Mouse (Mus musculus): ENCODE data around the gene Pkd2.
"Not testable (repeated sequence)": the region's sequence is repeated elsewhere in the genome, so short reads cannot be mapped to it uniquely, and the experiment has no call there.

Gene Pkd2

DNA sequence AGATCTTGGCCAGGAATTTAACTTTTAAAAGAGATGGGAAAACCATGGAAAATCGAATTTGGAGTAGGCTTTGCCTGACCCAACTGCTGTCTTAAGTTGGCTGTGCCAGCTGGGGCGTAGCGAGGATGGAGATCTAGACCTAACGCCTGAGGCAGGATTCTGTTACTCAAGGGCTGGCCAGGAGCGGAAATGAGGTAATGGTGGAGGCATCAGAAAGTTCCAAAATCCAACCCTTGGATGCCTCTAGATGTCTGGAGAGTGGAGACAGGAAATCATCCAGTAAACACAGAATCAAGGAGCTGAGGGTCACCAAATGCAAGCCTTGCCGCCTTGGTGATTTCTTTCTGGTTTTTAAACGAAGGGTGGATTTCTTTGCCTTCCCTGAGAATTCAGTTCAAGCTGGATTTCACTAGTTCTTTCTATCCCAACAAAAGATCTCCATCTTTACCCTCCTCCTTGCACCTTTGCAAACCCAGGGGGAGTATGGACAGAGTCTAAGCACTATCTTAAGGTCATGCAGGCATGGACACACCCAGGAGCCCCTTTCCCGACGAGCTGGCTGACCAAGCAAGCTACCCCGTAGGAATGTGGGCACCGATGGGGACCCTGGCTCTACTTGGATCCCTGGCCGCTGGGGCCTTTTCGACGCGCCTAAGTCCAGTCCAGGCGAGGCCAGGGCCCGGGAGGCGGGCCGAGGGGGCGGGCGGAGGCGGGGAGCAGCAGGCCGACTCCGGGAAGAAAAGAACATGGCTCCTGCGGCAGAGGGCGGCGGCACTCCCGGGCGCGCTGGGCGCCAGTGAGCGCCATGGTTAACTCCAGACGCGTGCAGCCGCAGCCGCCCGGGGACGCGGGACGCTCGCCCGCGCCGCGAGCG is at the start of gene Pkd2:
Pkd2 (plus strand) TSS at position 619 of the 874 bp plus-strand sequence.
- peak; percentile 68 for DNase-seq (ENCODE audit: low read depth, low spot score)

DNA sequence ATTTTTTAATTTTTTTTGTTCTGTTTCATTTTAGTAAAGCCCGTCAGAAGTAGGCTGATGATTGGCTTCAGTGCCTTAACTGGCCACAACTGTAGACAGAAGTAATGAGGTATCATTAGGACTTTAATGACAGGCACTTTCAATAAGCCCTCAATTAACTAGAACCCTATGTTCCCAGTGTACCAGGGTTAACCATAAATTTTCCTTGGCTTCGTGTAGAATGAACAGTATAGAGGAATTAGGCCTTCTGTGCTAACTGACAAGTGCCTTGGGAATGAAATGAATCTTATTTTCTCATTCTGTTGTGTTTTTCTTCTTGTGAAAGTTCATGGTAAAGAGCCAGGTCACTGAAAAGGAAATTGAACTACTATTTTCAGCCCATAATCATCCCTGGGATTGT is 43.3 kb upstream of the Pkd2 start:
- DNase-seq (ENCODE audit: low read depth, low spot score): peak; percentile 62

- no peak for DNase-seq (ENCODE audit: low read depth, low spot score)
These were observed 42.2 kb upstream of the Pkd2 start for GRCm38 (mm10) chr5:104417028-104417427.

DNA sequence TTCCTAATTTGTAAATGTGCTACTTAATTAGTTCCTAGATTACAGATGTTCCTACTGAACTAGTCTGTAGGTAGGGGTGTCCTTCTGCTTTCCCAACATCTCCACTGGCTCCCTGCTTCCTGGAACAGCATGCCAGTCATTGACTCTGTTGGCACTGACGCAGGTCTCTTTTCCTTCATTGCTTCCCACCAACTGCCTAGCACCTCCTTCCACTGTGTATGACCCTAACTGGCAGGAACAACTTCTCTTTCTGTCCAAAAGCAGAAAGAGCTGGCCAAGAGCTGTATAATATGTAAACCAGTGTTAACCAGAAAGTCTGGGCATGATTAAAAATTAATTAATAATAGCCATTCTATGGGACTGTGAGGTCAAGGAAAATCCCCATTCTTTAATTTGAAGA is 41.5 kb upstream of the Pkd2 start:
- no peak for DNase-seq (ENCODE audit: low read depth, low spot score)

DNA sequence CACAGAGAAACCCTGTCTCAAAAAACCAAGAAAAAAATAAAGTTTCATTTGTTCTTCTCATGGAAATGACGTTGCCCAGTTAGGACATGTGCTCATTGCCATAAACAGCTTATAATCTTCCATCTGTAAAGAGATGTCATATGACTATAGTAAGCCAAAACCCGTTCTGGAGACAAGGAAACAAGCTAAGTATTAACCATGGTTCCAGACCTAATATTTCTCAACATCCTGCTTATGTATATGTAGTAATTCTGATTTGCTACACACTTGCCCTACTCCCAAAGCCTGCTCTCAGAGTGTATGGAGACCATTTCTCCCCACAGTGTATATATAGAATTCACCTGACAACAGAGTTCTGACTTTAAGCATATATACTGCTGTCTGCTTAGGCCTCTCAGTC is 37.2 kb upstream of the Pkd2 start:
- no peak for DNase-seq (ENCODE audit: low read depth, low spot score)

- DNase-seq (ENCODE audit: low read depth, low spot score): no peak
These were observed 35.4 kb upstream of the Pkd2 start for GRCm38 (mm10) chr5:104423861-104424260.

DNA sequence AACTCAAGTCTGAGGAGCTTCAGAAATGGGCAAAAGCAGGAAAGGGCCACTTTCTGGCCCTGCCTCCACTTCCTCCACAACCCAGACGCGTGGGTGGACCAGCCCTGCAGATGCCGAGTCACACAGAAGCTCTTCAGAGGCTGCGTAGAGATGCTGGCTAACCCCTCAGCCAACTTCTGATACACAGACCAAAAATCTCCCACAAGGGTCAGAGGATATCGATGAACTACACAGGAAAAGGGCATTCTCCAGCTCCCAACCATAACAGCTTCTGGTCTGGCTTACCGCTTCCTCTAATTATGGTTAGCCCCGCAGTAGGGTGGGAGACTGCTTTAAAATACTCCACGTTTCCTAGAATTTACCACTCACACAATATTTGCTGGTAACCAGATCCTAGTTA is 33.3 kb upstream of the Pkd2 start:
- DNase-seq (ENCODE audit: low read depth, low spot score): no peak

GRCm38 (mm10) chr5:104432886-104433285 is 26.4 kb upstream of the Pkd2 start:
- no peak for DNase-seq (ENCODE audit: low read depth, low spot score)

DNA sequence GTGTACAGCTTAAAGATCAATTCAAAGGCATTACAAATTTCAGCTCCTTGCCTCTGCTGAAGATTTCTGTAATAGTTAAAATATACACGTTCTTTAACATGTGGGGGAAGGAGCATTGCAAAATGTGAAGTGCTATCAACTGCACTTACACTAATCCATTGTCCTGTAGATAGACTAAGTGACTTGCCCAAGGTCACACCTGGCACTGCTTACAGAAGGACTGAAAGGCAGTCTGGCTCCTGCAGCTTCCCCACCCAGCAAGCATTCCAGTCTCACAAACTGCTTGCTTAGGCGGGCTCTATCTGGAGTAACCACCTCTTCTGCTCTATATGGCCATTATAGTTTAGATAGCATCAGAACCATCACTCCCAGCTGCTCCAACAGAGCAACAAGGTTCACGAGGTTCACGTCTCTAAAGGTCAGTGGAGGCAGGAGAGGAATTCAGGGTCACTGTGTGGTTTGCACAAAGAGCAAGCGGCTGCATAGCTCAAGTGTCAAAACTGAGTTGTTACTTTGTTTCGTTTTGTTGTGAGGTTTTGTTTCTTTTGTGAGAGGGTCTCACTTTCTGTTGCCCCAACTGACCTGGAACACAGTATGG is 25.2 kb upstream of the Pkd2 start:
- no peak for DNase-seq (ENCODE audit: low read depth, low spot score)

DNA sequence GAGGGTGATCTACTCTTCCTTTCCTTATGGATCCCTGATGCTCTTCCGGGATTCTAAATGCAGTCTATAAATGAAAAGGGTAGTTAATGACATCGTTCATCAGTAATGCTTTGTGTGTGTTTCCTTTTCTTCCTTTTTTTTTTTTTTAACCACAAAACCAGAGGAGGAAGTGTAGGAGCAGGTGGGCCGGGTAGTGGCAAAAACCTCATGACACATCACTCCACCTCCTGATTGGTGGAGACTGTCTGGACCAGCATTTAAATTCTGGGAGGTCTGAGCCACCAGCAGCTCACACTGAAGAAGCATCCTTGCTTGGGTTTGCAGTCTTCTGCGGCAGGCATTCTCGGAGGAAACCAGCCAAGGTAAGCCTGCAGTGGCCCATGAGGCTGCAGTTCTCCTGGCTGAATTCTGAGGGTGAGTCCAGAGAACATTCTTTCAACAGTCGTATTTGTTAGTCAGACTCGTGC is 24.4 kb upstream of the Pkd2 start, which contains the start of gene Spp1:
Spp1 (plus strand) TSS at position 284 of the 467 bp plus-strand sequence.
- DNase-seq (ENCODE audit: low read depth, low spot score): no peak

GRCm38 (mm10) chr5:104436406-104437076 is 22.7 kb upstream of the Pkd2 start:
- no peak for DNase-seq (ENCODE audit: low read depth, low spot score)

DNA sequence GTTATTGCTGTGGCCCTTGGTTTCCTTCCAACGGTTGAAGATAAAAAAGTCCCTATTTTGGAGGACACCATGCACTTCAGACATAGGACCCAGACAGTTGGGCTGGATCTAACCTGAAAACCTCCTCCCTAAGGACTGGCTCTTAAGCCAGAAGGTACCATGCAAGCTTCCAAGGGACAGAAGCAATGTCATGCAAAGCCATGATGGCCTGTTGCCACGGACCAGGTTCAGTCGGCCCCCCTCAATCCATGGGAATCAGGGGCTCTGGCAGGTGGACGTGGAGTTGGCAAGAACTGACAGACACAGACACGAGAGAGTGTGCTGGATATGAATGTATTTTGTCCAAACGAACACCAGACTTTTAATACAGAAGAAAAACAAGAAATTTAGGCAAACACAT is 16.9 kb upstream of the Pkd2 start:
- no peak for DNase-seq (ENCODE audit: low read depth, low spot score)

GRCm38 (mm10) chr5:104442850-104443249 is 16.4 kb upstream of the Pkd2 start:
- DNase-seq (ENCODE audit: low read depth, low spot score): no peak

- peak; percentile 34 for DNase-seq (ENCODE audit: low read depth, low spot score)
These were observed 13.1 kb upstream of the Pkd2 start for GRCm38 (mm10) chr5:104446156-104446555.

GRCm38 (mm10) chr5:104448346-104448745 is 10.9 kb upstream of the Pkd2 start:
- DNase-seq (ENCODE audit: low read depth, low spot score): not testable (repeated sequence)

DNA sequence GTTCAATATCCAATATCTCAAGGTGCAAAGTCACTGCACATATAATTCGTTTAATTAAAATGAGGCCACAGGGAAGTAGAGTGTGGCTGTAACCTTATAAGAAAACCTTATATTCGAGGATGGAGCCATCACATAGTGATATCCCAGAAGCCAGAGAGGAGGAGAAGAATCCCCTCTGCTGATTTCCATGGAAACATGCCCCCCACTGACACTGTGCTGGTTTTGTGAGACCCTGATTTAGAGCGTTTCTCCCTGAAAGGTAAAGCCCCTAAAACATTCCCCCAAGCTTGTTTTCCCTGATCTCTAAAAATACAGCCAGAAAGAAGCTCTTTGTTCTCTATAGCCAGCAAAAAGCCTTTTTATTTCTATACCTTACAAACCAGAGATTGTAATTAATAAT is 9.8 kb upstream of the Pkd2 start:
- DNase-seq (ENCODE audit: low read depth, low spot score): no peak

GRCm38 (mm10) chr5:104453075-104453474 is 6.2 kb upstream of the Pkd2 start:
- DNase-seq (ENCODE audit: low read depth, low spot score): no peak

GRCm38 (mm10) chr5:104454564-104454963 is 4.7 kb upstream of the Pkd2 start:
- no peak for DNase-seq (ENCODE audit: low read depth, low spot score)

DNA sequence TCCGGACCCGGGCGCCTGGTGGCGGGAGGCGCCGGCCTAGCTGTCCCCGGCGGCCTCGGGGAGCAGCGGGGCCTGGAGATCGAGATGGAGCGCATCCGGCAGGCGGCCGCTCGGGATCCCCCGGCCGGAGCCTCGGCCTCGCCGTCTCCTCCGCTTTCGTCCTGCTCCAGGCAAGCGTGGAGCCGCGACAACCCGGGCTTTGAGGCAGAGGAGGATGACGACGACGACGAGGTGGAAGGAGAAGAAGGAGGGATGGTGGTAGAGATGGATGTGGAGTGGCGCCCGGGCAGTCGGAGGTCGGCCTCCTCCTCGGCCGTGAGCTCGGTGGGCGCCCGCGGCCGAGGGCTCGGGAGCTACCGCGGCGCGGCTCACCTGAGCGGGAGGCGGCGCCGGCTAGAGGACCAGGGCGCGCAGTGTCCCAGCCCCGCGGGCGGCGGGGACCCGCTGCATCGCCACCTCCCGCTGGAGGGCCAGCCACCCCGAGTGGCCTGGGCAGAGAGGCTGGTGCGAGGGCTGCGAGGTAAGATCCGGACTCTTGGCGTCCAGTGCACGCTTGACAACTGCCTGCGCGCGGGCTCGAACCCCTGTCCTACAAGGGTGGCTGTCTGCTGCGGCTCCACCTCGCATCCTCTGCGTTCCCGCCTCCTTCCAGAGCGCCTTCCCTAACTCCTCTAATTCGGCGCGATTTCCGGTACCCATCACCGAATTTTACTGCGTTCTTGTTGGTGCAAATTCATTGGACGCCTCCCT is 631 bp downstream of the Pkd2 start:
- DNase-seq (ENCODE audit: low read depth, low spot score): peak; percentile 63

- no peak for DNase-seq (ENCODE audit: low read depth, low spot score)
These were observed 1.2 kb downstream of the Pkd2 start for GRCm38 (mm10) chr5:104460456-104460838.

DNA sequence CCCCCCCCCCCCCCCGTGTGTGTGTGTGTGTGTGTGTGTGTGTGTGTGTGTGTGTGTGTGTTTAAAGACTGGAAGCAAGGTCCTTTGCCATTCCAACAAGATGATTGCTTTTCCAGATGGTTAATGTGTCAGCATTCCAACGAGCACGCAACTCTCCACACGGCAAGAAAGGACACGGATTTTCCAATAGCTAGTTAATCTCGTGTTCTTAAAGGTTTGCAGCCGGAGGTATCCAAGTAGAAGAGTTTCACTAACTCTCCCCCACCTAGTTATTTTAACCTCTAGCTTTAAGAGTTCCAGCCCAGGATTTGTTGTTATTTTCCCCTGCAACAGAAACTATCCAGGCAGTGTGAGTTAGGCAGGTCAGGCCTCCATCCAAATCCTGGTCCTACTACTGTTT is 1.6 kb downstream of the Pkd2 start:
- DNase-seq (ENCODE audit: low read depth, low spot score): peak; percentile 53

- DNase-seq (ENCODE audit: low read depth, low spot score): no peak
These were observed 6.0 kb downstream of the Pkd2 start for GRCm38 (mm10) chr5:104465279-104465678.

All from forelimb bud, embryonic 11.5 days (tissue).